Mouse (Mus musculus) adipocyte (in vitro differentiated cells): ENCODE measurements at regions not wholly inside any gene's neighbourhood (a gene's known extent, or its start where the extent isn't known, plus 50 kb on each side); places are given as distances from the start of the nearest gene placed in this dataset.

ENCODE experiments used
- DNase-seq: peaks from one replicate; pipeline ENCODE4 v3.0.0-alpha.2; 2016; ENCODE audit warnings: low spot score

DNA sequence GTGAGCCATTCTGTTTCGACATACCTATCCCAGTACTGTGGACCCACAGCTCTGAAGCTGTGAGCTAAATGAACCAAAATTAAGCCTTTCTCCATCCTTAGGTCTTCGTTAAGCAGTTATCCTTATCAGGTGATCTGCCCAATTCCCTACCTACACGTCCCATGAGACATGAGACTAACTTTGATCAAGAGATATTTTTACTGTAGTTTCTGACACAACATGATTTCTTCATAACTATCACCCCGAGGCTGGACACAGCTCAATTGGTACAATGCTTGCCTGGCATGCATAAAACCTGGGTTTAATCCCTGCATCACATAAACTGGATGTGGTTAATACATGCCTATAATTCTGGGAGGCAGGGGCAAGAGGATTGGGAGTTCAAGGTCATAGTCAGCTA lies 82.2 kb upstream of the Elovl6 start:
- DNase-seq, result no peak

GRCm38 (mm10) chr3:129450671-129451070 lies 81.5 kb upstream of the Elovl6 start:
- DNase-seq, result no peak

GRCm38 (mm10) chr3:129470088-129470487 lies 62.1 kb upstream of the Elovl6 start:
- no peak for DNase-seq

DNA sequence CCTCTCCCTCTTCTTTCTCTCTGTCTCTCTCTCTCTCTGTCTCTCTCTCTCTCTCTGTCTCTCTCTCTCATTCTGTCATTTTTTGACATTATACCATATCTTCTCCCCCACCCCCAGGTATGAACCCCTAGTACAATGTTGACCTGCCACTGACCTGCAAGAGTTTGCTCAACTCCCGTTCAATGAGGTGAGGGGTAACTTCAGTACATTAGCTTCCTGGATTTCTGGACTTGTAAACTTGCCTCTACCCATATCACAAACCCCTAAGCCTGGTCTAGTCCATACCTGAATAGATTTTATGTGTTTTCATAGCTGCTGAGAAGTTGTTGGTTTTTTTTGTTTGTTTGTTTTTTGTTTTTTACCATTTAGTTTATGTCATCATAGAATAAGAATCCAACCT lies 60.8 kb upstream of the Elovl6 start:
- DNase-seq, result no peak

DNA sequence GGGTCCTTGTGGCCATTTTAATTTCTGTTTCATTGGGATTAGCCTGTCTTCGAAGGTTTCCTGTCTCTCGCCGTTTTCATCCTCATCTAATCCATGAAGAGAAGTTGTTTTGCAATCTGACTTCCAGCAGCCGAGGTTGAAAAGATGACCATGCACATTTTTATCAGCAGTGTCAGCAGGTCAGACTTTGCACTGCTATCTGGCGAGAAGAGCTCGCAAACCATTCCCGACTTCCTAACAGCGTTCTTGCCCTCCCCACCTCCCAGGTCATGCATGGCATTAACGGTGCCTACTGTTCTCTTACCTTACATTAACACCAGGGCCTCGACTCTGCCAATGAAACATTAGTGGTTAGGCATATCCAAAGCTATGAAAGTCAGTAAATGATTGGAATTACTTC lies 60.1 kb upstream of the Elovl6 start:
- no peak for DNase-seq

DNA sequence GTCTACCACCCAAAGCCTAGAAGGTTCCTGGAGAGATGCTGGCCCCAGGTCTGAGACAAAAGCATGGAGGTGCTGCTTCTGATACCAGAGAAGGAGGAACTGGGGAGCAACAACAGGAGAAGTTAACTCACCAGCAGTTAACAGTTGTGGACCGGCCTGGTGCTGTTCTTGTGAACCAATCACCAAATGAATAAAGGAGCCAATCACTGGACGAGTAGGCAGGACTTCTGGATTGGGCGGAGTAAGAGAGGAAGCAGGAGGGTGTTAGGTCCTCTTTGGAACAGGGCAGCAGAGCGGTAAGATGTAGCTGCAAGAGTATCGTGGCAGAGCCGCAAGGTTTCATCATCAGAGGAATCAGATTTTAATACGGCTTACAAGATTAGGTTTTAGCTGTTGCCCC lies 57.7 kb upstream of the Elovl6 start:
- DNase-seq, result no peak

- DNase-seq, result no peak
Measured at GRCm38 (mm10) chr3:129476250-129476649, 55.9 kb upstream of the Elovl6 start.

DNA sequence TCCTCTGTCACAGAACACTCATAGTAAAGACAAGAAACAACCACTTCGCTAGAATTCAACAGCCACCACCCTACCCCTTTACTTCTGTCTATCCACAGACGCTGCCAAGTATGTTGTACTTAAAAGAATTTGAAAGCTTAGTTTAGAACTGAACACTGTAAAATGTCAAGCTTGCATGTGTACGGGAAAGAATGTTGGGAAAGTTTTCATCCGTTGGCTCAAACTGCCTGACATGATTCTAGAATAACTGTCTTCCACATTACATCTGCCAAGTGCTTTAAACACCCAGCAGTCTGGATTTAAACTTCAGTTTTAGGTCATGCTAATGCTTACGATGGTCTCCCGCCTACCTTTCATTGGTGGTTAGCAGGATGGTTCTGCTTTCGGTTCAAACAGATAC lies 54.1 kb upstream of the Elovl6 start:
- DNase-seq, result no peak

DNA sequence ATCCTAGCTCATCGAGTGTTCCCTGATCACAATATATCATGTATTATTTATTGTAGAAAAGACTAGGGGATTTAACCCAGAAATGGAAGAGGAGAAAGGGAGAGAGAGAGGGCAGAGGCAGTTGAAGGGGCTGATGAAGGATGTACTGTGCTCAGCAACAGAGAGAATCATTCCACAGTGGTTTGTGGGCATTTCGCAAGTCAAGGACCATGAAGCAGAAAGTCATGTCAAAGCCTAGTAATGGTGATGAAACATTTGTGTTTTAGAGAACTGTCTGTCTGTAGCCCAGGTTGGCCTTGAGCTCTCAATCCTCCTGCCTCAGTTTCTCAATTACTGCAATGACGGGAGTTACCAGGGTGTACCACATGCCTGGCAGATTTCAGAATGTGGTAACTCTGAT lies 50.9 kb upstream of the Elovl6 start:
- no peak for DNase-seq
